Mouse (Mus musculus): ENCODE data around the gene Dzip1l. TPM values are rescaled to one million over a fixed set of nuclear protein-coding genes. Genes with fewer than 3 reads are reported as not detected.

Dzip1l gene
- polyA plus RNA-seq, 1 experiment = not detected

GRCm38 (mm10) chr9:99701187-99701586 is 71.9 kb downstream of the Dzip1l start:
- no peak overlapping the region for H3K27ac ChIP-seq (ENCODE audit: insufficient read depth, low read depth, low read length)
- 81% methylated on average over 2 of the region's 2 CpGs for WGBS
- TF ChIP-seq CTCF (IDR thresholded peaks at IDR 0.05; ENCODE audit: insufficient read depth, low read depth, low read length) = no peak
- no peak for TF ChIP-seq POLR2A (IDR thresholded peaks at IDR 0.05; ENCODE audit: insufficient read depth, low read depth, low read length)
- H3K4me1 ChIP-seq (ENCODE audit: control insufficient read depth, insufficient read depth, low read length) = no peaks in the 10 kb centered on the region
- H3K4me3 ChIP-seq (ENCODE audit: insufficient read depth, low read depth, low read length) = no peak overlapping the region

GRCm38 (mm10) chr9:99702215-99702614 is 72.9 kb downstream of the Dzip1l start:
- H3K27ac ChIP-seq (ENCODE audit: insufficient read depth, low read depth, low read length) = no peak overlapping the region
- 95% methylated on average over 6 of the region's 6 CpGs for WGBS
- no peaks in the 10 kb centered on the region for H3K4me1 ChIP-seq (ENCODE audit: control insufficient read depth, insufficient read depth, low read length)
- H3K4me3 ChIP-seq (ENCODE audit: insufficient read depth, low read depth, low read length) = no peak overlapping the region
- TF ChIP-seq CTCF (IDR thresholded peaks at IDR 0.05; ENCODE audit: insufficient read depth, low read depth, low read length) (no peak), POLR2A (IDR thresholded peaks at IDR 0.05; ENCODE audit: insufficient read depth, low read depth, low read length) (no peak)

GRCm38 (mm10) chr9:99703711-99704110 is 74.4 kb downstream of the Dzip1l start:
- Histone ChIP-seq H3K27ac (ENCODE audit: insufficient read depth, low read depth, low read length) (no peak overlapping the region), H3K4me1 (ENCODE audit: control insufficient read depth, insufficient read depth, low read length) (no peaks in the 10 kb centered on the region), H3K4me3 (ENCODE audit: insufficient read depth, low read depth, low read length) (no peak overlapping the region)
- TF ChIP-seq CTCF (IDR thresholded peaks at IDR 0.05; ENCODE audit: insufficient read depth, low read depth, low read length) (no peak), POLR2A (IDR thresholded peaks at IDR 0.05; ENCODE audit: insufficient read depth, low read depth, low read length) (no peak)
- 81% methylated on average over 6 of the region's 6 CpGs for WGBS

GRCm38 (mm10) chr9:99706264-99706663 is 77.0 kb downstream of the Dzip1l start:
- no peak overlapping the region for H3K27ac ChIP-seq (ENCODE audit: insufficient read depth, low read depth, low read length)
- 91% methylated on average over 6 of the region's 6 CpGs for WGBS
- H3K4me1 ChIP-seq (ENCODE audit: control insufficient read depth, insufficient read depth, low read length) = no peaks in the 10 kb centered on the region
- H3K4me3 ChIP-seq (ENCODE audit: insufficient read depth, low read depth, low read length) = no peak overlapping the region
- no peak for TF ChIP-seq CTCF (IDR thresholded peaks at IDR 0.05; ENCODE audit: insufficient read depth, low read depth, low read length)
- no peak for TF ChIP-seq POLR2A (IDR thresholded peaks at IDR 0.05; ENCODE audit: insufficient read depth, low read depth, low read length)

- TF ChIP-seq POLR2A (IDR thresholded peaks at IDR 0.05; ENCODE audit: insufficient read depth, low read depth, low read length) = no peak
- no peak for TF ChIP-seq CTCF (IDR thresholded peaks at IDR 0.05; ENCODE audit: insufficient read depth, low read depth, low read length)
- WGBS = 74% methylated on average over 11 of the region's 11 CpGs
- Histone ChIP-seq H3K4me1 (ENCODE audit: control insufficient read depth, insufficient read depth, low read length) (no peaks in the 10 kb centered on the region), H3K4me3 (ENCODE audit: insufficient read depth, low read depth, low read length) (no peak overlapping the region), H3K27ac (ENCODE audit: insufficient read depth, low read depth, low read length) (no peak overlapping the region)
These were observed 78.3 kb downstream of the Dzip1l start for GRCm38 (mm10) chr9:99707425-99708126.

GRCm38 (mm10) chr9:99709588-99710248 is 80.4 kb downstream of the Dzip1l start:
- TF ChIP-seq CTCF (IDR thresholded peaks at IDR 0.05; ENCODE audit: insufficient read depth, low read depth, low read length) (no peak), POLR2A (IDR thresholded peaks at IDR 0.05; ENCODE audit: insufficient read depth, low read depth, low read length) (no peak)
- H3K4me3 ChIP-seq (ENCODE audit: insufficient read depth, low read depth, low read length) = no peak overlapping the region
- H3K27ac ChIP-seq (ENCODE audit: insufficient read depth, low read depth, low read length) = no peak overlapping the region
- WGBS = 92% methylated on average over 22 of the region's 22 CpGs
- no peaks in the 10 kb centered on the region for H3K4me1 ChIP-seq (ENCODE audit: control insufficient read depth, insufficient read depth, low read length)

- no peaks in the 10 kb centered on the region for H3K4me1 ChIP-seq (ENCODE audit: control insufficient read depth, insufficient read depth, low read length)
- H3K4me3 ChIP-seq (ENCODE audit: insufficient read depth, low read depth, low read length) = no peak overlapping the region
- 91% methylated on average over 4 of the region's 4 CpGs for WGBS
- TF ChIP-seq CTCF (IDR thresholded peaks at IDR 0.05; ENCODE audit: insufficient read depth, low read depth, low read length) = no peak
- TF ChIP-seq POLR2A (IDR thresholded peaks at IDR 0.05; ENCODE audit: insufficient read depth, low read depth, low read length) = no peak
- H3K27ac ChIP-seq (ENCODE audit: insufficient read depth, low read depth, low read length) = no peak overlapping the region
These were observed 81.0 kb downstream of the Dzip1l start for GRCm38 (mm10) chr9:99710297-99710696.

GRCm38 (mm10) chr9:99717134-99717533 is 87.8 kb downstream of the Dzip1l start, which contains the start of gene Cldn18:
Gene Cldn18 (minus strand): TSS chr9:99717267.
- H3K4me1 ChIP-seq (ENCODE audit: control insufficient read depth, insufficient read depth, low read length) = no peaks in the 10 kb centered on the region
- WGBS = 91% methylated on average over 14 of the region's 14 CpGs
- TF ChIP-seq CTCF (IDR thresholded peaks at IDR 0.05; ENCODE audit: insufficient read depth, low read depth, low read length) (no peak), POLR2A (IDR thresholded peaks at IDR 0.05; ENCODE audit: insufficient read depth, low read depth, low read length) (no peak)
- H3K27ac ChIP-seq (ENCODE audit: insufficient read depth, low read depth, low read length) = no peak within 1 kb of the TSS
- no peak within 1 kb of the TSS for H3K4me3 ChIP-seq (ENCODE audit: insufficient read depth, low read depth, low read length)

Other genes with a start within 250 kb of the Dzip1l start
- gene Mras, start 192.1 kb upstream of the Dzip1l start, polyA plus RNA-seq (2012; ENCODE audit: insufficient read depth, insufficient read length, low replicate concordance, missing spikeins) = not detected in 2 replicates
- not detected in 2 replicates for gene Nme9, start 178.0 kb upstream of the Dzip1l start, polyA plus RNA-seq (2012; ENCODE audit: insufficient read depth, insufficient read length, low replicate concordance, missing spikeins)
- not detected in 2 replicates for gene Armc8, start 60.6 kb upstream of the Dzip1l start, polyA plus RNA-seq (2012; ENCODE audit: insufficient read depth, insufficient read length, low replicate concordance, missing spikeins)
- not detected in 2 replicates for gene Dbr1, start 53.7 kb upstream of the Dzip1l start, polyA plus RNA-seq (2012; ENCODE audit: insufficient read depth, insufficient read length, low replicate concordance, missing spikeins)
- gene A4gnt, start 17.0 kb upstream of the Dzip1l start, polyA plus RNA-seq (2012; ENCODE audit: insufficient read depth, insufficient read length, low replicate concordance, missing spikeins) = not detected in 2 replicates
- not detected in 2 replicates for gene Cldn18, start 87.8 kb downstream of the Dzip1l start, polyA plus RNA-seq (2012; ENCODE audit: insufficient read depth, insufficient read length, low replicate concordance, missing spikeins)
- not detected in 2 replicates for gene Sox14, start 246.7 kb downstream of the Dzip1l start, polyA plus RNA-seq (2012; ENCODE audit: insufficient read depth, insufficient read length, low replicate concordance, missing spikeins)

Data from olfactory bulb, adult 2 months (tissue).